Mouse (Mus musculus) forebrain, embryonic 14.5 days (tissue): ENCODE measurements around the gene Cldn16. TPM values are rescaled to one million over a fixed set of nuclear protein-coding genes. Genes with fewer than 3 reads are reported as not detected.
A peak's percentile ranks its signal among the peaks of the same experiment; 100 is the strongest.

ENCODE experiments used
- ATAC-seq: fragments of 200-750 bp; cut with Nextera tagmentation; 2 replicates; pipeline ENCODE4 v1.8.0; 2017; ENCODE audit warnings: mild to moderate bottlenecking, moderate library complexity
- DNase-seq: peaks from one replicate; pipeline ENCODE4 v3.0.0-alpha.2; 2015; ENCODE audit warnings: low spot score
- H3K27ac ChIP-seq: fragments of 300-500 bp; sonication (generic); 2 replicates; pipeline ENCODE4 v1.5.1; 2014; ENCODE audit warnings: low read depth, mild to moderate bottlenecking, control low read depth, low read length, moderate library complexity
- H3K27me3 ChIP-seq: fragments of 300-500 bp; sonication (generic); replicated peaks from 2 replicates; pipeline ENCODE4 v1.6.1; 2014; ENCODE audit warnings: low read length, control low read depth, mixed read lengths; ENCODE audit not compliant: control insufficient read depth, insufficient read depth
- H3K36me3 ChIP-seq: fragments of 300-500 bp; sonication (generic); 2 replicates; pipeline ENCODE4 v1.6.1; 2014; ENCODE audit warnings: low read length, control low read depth; ENCODE audit not compliant: control insufficient read depth, insufficient read depth
- H3K4me1 ChIP-seq: fragments of 300-500 bp; sonication (generic); 2 replicates; pipeline ENCODE4 v1.6.1; 2014; ENCODE audit warnings: antibody characterized with exemption, low read length, control low read depth; ENCODE audit not compliant: control insufficient read depth, insufficient read depth
- H3K4me2 ChIP-seq: fragments of 300-500 bp; sonication (generic); 2 replicates; pipeline ENCODE4 v1.6.1; 2014; ENCODE audit warnings: mild to moderate bottlenecking, control low read depth, low read length
- H3K4me3 ChIP-seq: fragments of 300-500 bp; sonication (generic); 2 replicates; pipeline ENCODE4 v1.5.1; 2014; ENCODE audit warnings: low read depth, low read length, control low read depth
- H3K9ac ChIP-seq: fragments of 300-500 bp; sonication (generic); 2 replicates; pipeline ENCODE4 v1.6.1; 2014; ENCODE audit warnings: mild to moderate bottlenecking, low read length, control low read depth, moderate library complexity
- H3K9me3 ChIP-seq: fragments of 300-500 bp; sonication (generic); replicated peaks from 2 replicates; pipeline ENCODE4 v1.6.1; 2016; ENCODE audit warnings: low read length, control low read depth, mixed read lengths; ENCODE audit not compliant: control insufficient read depth
- WGBS: fragments of 180-500 bp; shearing (Covaris S2); extraction: QIAGEN DNeasy Blood & Tissue Kit; methylation state at CpG from one replicate; pipeline ENCODE4 v1.1.7; 2014; 5-methylcytosine and 5-hydroxymethylcytosine counted together
- polyA plus RNA-seq: library from polyadenylated mRNA; unstranded; fragments of >200 nt; fragmentation: Nextera tagmentation; extraction: Ambion mirVana; gene quantifications from 2 replicates; pipeline ENCODE4 v1.2.1, GENCODE M21; 2014

The Cldn16 gene
- polyA plus RNA-seq = not detected in 2 replicates

- Histone ChIP-seq H3K36me3 (no peaks in the 10 kb centered on the region), H3K9me3 (no peaks in the 10 kb centered on the region), H3K9ac (no peak within 1 kb of the TSS), H3K4me3 (no peak within 1 kb of the TSS), H3K4me2 (no peak within 1 kb of the TSS), H3K27me3 (no peaks in the 10 kb centered on the region), H3K27ac (no peak within 1 kb of the TSS), H3K4me1 (no peaks in the 10 kb centered on the region)
- no peak for ATAC-seq
- WGBS = 79% methylated on average over 7 of the region's 7 CpGs
- no peak for DNase-seq
Measured at GRCm38 (mm10) chr16:26462835-26463234, at the start of gene Cldn16. TSS of gene Cldn16 (plus strand) at chr16:26463135.

GRCm38 (mm10) chr16:26418616-26419015, 44.3 kb upstream of the Cldn16 start:
- Histone ChIP-seq H3K27me3 (no peaks in the 10 kb centered on the region), H3K9me3 (no peaks in the 10 kb centered on the region), H3K4me2 (no peak overlapping the region), H3K4me1 (no peaks in the 10 kb centered on the region), H3K9ac (no peak overlapping the region), H3K4me3 (no peak overlapping the region), H3K36me3 (no peaks in the 10 kb centered on the region), H3K27ac (no peak overlapping the region)
- ATAC-seq (no peak), DNase-seq (no peak)
- WGBS = 89% methylated on average over 3 of the region's 3 CpGs

GRCm38 (mm10) chr16:26422078-26422477, 40.9 kb upstream of the Cldn16 start:
- ATAC-seq = no peak
- no peaks in the 10 kb centered on the region for H3K4me1 ChIP-seq
- H3K4me3 ChIP-seq = no peak overlapping the region
- H3K27me3 ChIP-seq = no peaks in the 10 kb centered on the region
- DNase-seq = no peak
- no peak overlapping the region for H3K9ac ChIP-seq
- 98% methylated on average over 4 of the region's 4 CpGs for WGBS
- H3K9me3 ChIP-seq = no peaks in the 10 kb centered on the region
- H3K27ac ChIP-seq = no peak overlapping the region
- H3K36me3 ChIP-seq = no peaks in the 10 kb centered on the region
- no peak overlapping the region for H3K4me2 ChIP-seq

GRCm38 (mm10) chr16:26430246-26430645, 32.7 kb upstream of the Cldn16 start:
- no peak for DNase-seq
- Histone ChIP-seq H3K27ac (no peak overlapping the region), H3K4me1 (no peaks in the 10 kb centered on the region), H3K27me3 (no peaks in the 10 kb centered on the region), H3K4me3 (no peak overlapping the region), H3K9me3 (no peaks in the 10 kb centered on the region), H3K4me2 (no peak overlapping the region), H3K9ac (no peak overlapping the region), H3K36me3 (no peaks in the 10 kb centered on the region)
- 87% methylated on average over 3 of the region's 3 CpGs for WGBS
- no peak for ATAC-seq

- no peaks in the 10 kb centered on the region for H3K4me1 ChIP-seq
- DNase-seq (no peak), ATAC-seq (0 out of 2 replicates have a peak, but pooled peaks have one; percentile 32)
- WGBS = 13% methylated on average over 2 of the region's 2 CpGs
- H3K9ac ChIP-seq = no peak overlapping the region
- no peak overlapping the region for H3K4me2 ChIP-seq
- H3K27me3 ChIP-seq = no peaks in the 10 kb centered on the region
- no peaks in the 10 kb centered on the region for H3K9me3 ChIP-seq
- no peak overlapping the region for H3K27ac ChIP-seq
- H3K4me3 ChIP-seq = no peak overlapping the region
- H3K36me3 ChIP-seq = no peaks in the 10 kb centered on the region
Measured at GRCm38 (mm10) chr16:26433486-26433885, 29.4 kb upstream of the Cldn16 start.

GRCm38 (mm10) chr16:26440031-26440430, 22.9 kb upstream of the Cldn16 start:
- ATAC-seq (no peak), DNase-seq (no peak)
- no peaks in the 10 kb centered on the region for H3K9me3 ChIP-seq
- no peak overlapping the region for H3K4me2 ChIP-seq
- no peak overlapping the region for H3K27ac ChIP-seq
- WGBS = 84% methylated on average over 3 of the region's 3 CpGs
- H3K27me3 ChIP-seq = no peaks in the 10 kb centered on the region
- H3K4me3 ChIP-seq = no peak overlapping the region
- no peaks in the 10 kb centered on the region for H3K4me1 ChIP-seq
- no peak overlapping the region for H3K9ac ChIP-seq
- H3K36me3 ChIP-seq = no peaks in the 10 kb centered on the region

GRCm38 (mm10) chr16:26441156-26441555, 21.8 kb upstream of the Cldn16 start:
- Histone ChIP-seq H3K4me3 (no peak overlapping the region), H3K36me3 (no peaks in the 10 kb centered on the region), H3K27me3 (no peaks in the 10 kb centered on the region), H3K4me2 (no peak overlapping the region), H3K9ac (no peak overlapping the region), H3K9me3 (no peaks in the 10 kb centered on the region), H3K4me1 (no peaks in the 10 kb centered on the region), H3K27ac (no peak overlapping the region)
- WGBS = 78% methylated on average over 3 of the region's 3 CpGs
- ATAC-seq (no peak), DNase-seq (no peak)

GRCm38 (mm10) chr16:26444843-26445242, 18.1 kb upstream of the Cldn16 start:
- Histone ChIP-seq H3K4me1 (no peaks in the 10 kb centered on the region), H3K9ac (no peak overlapping the region), H3K27ac (no peak overlapping the region), H3K36me3 (no peaks in the 10 kb centered on the region), H3K9me3 (no peaks in the 10 kb centered on the region), H3K4me3 (no peak overlapping the region), H3K27me3 (no peaks in the 10 kb centered on the region), H3K4me2 (no peak overlapping the region)
- no peak for ATAC-seq
- no peak for DNase-seq

- H3K27ac ChIP-seq = no peak overlapping the region
- ATAC-seq = no peak
Measured at GRCm38 (mm10) chr16:26447594-26447993, 15.3 kb upstream of the Cldn16 start.

More at GRCm38 (mm10) chr16:26447594-26447993, 15.3 kb upstream of the Cldn16 start:
- no peak overlapping the region for H3K4me3 ChIP-seq
- H3K9me3 ChIP-seq = no peaks in the 10 kb centered on the region
- 61% methylated on average over 2 of the region's 2 CpGs for WGBS
- no peak overlapping the region for H3K4me2 ChIP-seq
- DNase-seq = peak; percentile 8
- no peaks in the 10 kb centered on the region for H3K36me3 ChIP-seq
- H3K9ac ChIP-seq = no peak overlapping the region
- no peaks in the 10 kb centered on the region for H3K4me1 ChIP-seq
- no peaks in the 10 kb centered on the region for H3K27me3 ChIP-seq
